Mouse (Mus musculus) megakaryocyte, embryonic 14.5 days (primary cell): Measurements from ENCODE around the gene Smg6.

Experiments used
- FLI1 ChIP-seq: IDR thresholded peaks from 2 replicates; pipeline ENCODE4 v1.6.1; 2012; ENCODE audit warnings: low read length, inconsistent platforms, mixed read lengths
- GATA1 ChIP-seq: IDR thresholded peaks from 3 replicates; pipeline ENCODE4 v1.6.1; 2012; ENCODE audit warnings: mixed read lengths, low read length, inconsistent platforms, borderline replicate concordance

GRCm38 (mm10) chr11:74973290-74974157 is 47.9 kb downstream of the Smg6 start:
- TF ChIP-seq GATA1 (no peak), FLI1 (no peak)
